Mouse (Mus musculus) kidney, postnatal 10 days (tissue): Measurements from ENCODE around the gene March5.
"Not testable (repeated sequence)": the region's sequence is repeated elsewhere in the genome, so short reads cannot be mapped to it uniquely, and the experiment has no call there.

ENCODE experiments used
- DNase-seq: peaks from one replicate; pipeline ENCODE4 v3.0.0; 2021; ENCODE audit warnings: mixed read lengths

March5 gene

GRCm38 (mm10) chr19:37207303-37208175 lies at the start of gene March5:
TSS of gene March5 (plus strand) at chr19:37207543.
- peak; percentile 95 for DNase-seq

GRCm38 (mm10) chr19:37172096-37172495 lies 35.2 kb upstream of the March5 start:
- no peak for DNase-seq

GRCm38 (mm10) chr19:37172566-37173130 lies 34.7 kb upstream of the March5 start:
- peak; percentile 16 for DNase-seq

GRCm38 (mm10) chr19:37173331-37174115 lies 33.8 kb upstream of the March5 start:
- DNase-seq: no peak

GRCm38 (mm10) chr19:37174116-37174715 lies 33.1 kb upstream of the March5 start:
- peak; percentile 72 for DNase-seq

GRCm38 (mm10) chr19:37174716-37175435 lies 32.5 kb upstream of the March5 start:
- DNase-seq: peak; percentile 72

- no peak for DNase-seq
Observed at GRCm38 (mm10) chr19:37175436-37175805, 31.9 kb upstream of the March5 start.

GRCm38 (mm10) chr19:37175919-37176318 lies 31.4 kb upstream of the March5 start:
- DNase-seq: peak; percentile 52

- DNase-seq: no peak
Observed at GRCm38 (mm10) chr19:37176879-37177462, 30.4 kb upstream of the March5 start.

GRCm38 (mm10) chr19:37177819-37178708 lies 29.3 kb upstream of the March5 start:
- peak; percentile 81 for DNase-seq

- no peak for DNase-seq
Observed at GRCm38 (mm10) chr19:37188366-37188948, 18.9 kb upstream of the March5 start.

- no peak for DNase-seq
Observed at GRCm38 (mm10) chr19:37192475-37193058, 14.8 kb upstream of the March5 start.

GRCm38 (mm10) chr19:37198165-37198880 lies 9.0 kb upstream of the March5 start:
- no peak for DNase-seq

- no peak for DNase-seq
Observed at GRCm38 (mm10) chr19:37199889-37200288, 7.5 kb upstream of the March5 start.

- DNase-seq: no peak
Observed at GRCm38 (mm10) chr19:37203371-37203770, 4.0 kb upstream of the March5 start.

GRCm38 (mm10) chr19:37205155-37205554 lies 2.2 kb upstream of the March5 start:
- not testable (repeated sequence) for DNase-seq

- no peak for DNase-seq
Observed at GRCm38 (mm10) chr19:37206641-37207302, 571 bp upstream of the March5 start.

- DNase-seq: peak; percentile 59
Observed at GRCm38 (mm10) chr19:37208176-37208755, 923 bp downstream of the March5 start, which contains the start of gene Cpeb3. TSS of gene Cpeb3 (minus strand) at chr19:37208601.
